Mouse (Mus musculus) gastrocnemius, adult 2 months (tissue): Measurements from ENCODE around the gene Cntrob. TPM values are rescaled to one million over a fixed set of nuclear protein-coding genes. Genes with fewer than 3 reads are reported as not detected.
A peak's percentile ranks its signal among the peaks of the same experiment; 100 is the strongest.

Source experiments
- DNase-seq: peaks from one replicate; pipeline ENCODE4 v3.0.0; 2022
- H3K27ac ChIP-seq: fragments of 200-600 bp; 2 replicates; pipeline ENCODE4 v1.8.1; 2022; ENCODE audit warnings: mild to moderate bottlenecking
- H3K4me3 ChIP-seq: fragments of 200-600 bp; 2 replicates; pipeline ENCODE4 v1.8.1; 2022; ENCODE audit warnings: mild to moderate bottlenecking, moderate library complexity
- CTCF ChIP-seq: fragments of 200-600 bp; IDR thresholded peaks from 2 replicates; pipeline ENCODE4 v1.8.1; 2022; ENCODE audit warnings: antibody characterized with exemption, mild to moderate bottlenecking, moderate library complexity
- intact Hi-C: fragments of 180-260 bp; cut with DNase I; formaldehyde crosslinking; loops from one replicate; pipeline ENCODE4 v1.15.1; 2025
- total RNA-seq, 2 experiments: library from RNA; stranded (reverse); gene quantifications; 2 replicates each; pipeline ENCODE4 v1.2.3; 2021

Gene Cntrob
- total RNA-seq, 2 experiments from 2014 or later = 1.4 to 2.0 TPM

DNA sequence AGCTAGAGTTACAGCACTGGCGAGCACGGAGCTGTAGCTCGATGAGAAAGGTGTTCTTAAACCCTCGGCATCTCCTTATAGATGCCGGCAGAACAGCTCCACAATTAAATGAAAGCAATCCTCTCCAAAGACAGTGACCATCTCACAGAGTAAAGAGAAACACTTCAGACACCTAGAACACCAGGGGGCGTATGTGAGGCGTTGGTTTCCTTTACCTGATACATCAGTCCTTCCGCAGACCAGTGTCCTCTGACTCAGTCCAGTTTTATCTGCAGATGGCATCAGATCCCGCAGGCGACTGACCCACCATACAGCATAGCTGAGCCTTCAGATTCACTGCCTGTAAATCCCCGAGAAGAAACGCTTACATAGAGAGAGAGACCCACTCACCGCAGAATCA lies 54.0 kb downstream of the Cntrob start:
- peak; percentile 78 for DNase-seq
- no peak overlapping the region for H3K27ac ChIP-seq
- TF ChIP-seq CTCF = peak; percentile 79
- intact Hi-C loops = no loop called here
- no peak overlapping the region for H3K4me3 ChIP-seq

DNA sequence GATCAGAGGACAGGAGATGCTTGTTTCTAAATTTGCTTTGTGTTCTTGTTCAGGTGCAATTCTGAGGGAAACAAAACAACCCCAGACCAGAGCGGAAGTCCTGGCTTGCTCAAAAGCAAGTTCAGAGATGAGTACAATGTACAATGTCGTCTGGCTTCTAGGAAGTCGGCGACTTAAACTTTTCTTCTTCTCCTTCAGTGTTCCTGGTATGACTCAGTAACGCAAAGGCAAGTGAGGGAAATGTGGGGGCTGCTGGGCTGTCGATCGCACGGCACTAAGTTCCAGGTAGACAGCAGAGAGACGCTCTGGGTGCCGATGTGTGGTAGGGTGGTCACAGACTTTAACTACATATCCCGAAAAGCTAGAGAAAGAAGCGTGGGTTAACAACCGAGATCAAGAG lies 55.5 kb downstream of the Cntrob start:
- TF ChIP-seq CTCF = no peak
- intact Hi-C loops = loop anchor here (1.0 kb wide), 1 partner anchor 122 kb away; no protein-coding TSS in a partner anchor
- DNase-seq = no peak
- Histone ChIP-seq H3K27ac (no peak overlapping the region), H3K4me3 (no peak overlapping the region)

GRCm38 (mm10) chr11:69267341-69267740 lies 56.2 kb downstream of the Cntrob start:
- Histone ChIP-seq H3K27ac (peak overlapping the region; percentile 6; the same call in 1 of the 2 replicates), H3K4me3 (no peak overlapping the region)
- intact Hi-C loops = no loop called here
- DNase-seq = no peak
- peak; percentile 53 for TF ChIP-seq CTCF

- H3K4me3 ChIP-seq = peak overlapping the region; percentile 62
- H3K27ac ChIP-seq = peak overlapping the region; percentile 86
- peak; percentile 66 for DNase-seq
- 0 out of 2 replicates have a peak, but pooled peaks have one; percentile 5 for TF ChIP-seq CTCF
- intact Hi-C loops = no loop called here
Measured at GRCm38 (mm10) chr11:69266253-69266652, 57.3 kb downstream of the Cntrob start.

DNA sequence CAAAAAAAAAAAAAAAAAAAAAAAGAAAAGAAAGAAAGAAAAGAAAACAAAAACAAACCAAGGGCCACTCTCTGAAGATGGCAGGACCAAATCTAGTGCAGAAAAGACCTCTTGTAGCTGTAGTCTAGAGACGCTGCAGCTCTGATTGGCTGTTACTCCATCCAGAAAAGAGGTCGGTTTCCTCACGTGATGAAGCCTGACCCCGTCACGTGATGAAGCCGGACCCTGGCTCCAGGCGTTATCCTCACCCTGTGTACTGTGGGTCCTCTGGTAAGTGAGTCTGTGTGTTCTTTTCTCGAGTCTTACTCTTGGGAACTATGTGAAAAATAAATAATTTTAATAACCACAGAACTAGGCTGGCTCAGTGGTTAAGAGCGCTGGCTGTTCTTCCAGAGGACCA lies 58.2 kb downstream of the Cntrob start:
- intact Hi-C loops = no loop called here
- DNase-seq = no peak
- TF ChIP-seq CTCF = no peak
- H3K4me3 ChIP-seq = no peak overlapping the region
- H3K27ac ChIP-seq = peak overlapping the region; percentile 86; the same call in 1 of the 2 replicates

DNA sequence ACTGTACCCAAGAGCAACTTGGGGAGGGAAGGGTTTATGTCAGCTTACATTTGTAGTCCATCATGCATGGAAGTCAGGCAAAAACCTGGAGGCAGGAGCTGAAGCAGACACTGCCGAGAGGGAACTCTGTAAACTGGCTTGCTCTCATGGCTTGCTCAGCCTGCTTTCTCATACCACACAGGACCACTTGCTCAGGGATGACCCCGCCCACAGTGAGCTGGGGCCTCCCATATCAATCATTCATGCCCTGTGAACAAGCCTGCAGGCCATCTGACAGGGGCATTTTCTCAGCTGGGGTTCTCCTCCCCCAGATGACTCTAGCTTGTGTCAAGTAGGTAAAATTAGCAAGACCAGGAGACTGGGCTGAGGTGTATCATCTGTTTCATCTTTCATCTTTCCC lies 59.3 kb downstream of the Cntrob start:
- H3K27ac ChIP-seq = no peak overlapping the region
- intact Hi-C loops = no loop called here
- H3K4me3 ChIP-seq = no peak overlapping the region
- DNase-seq = no peak
- TF ChIP-seq CTCF = no peak

DNA sequence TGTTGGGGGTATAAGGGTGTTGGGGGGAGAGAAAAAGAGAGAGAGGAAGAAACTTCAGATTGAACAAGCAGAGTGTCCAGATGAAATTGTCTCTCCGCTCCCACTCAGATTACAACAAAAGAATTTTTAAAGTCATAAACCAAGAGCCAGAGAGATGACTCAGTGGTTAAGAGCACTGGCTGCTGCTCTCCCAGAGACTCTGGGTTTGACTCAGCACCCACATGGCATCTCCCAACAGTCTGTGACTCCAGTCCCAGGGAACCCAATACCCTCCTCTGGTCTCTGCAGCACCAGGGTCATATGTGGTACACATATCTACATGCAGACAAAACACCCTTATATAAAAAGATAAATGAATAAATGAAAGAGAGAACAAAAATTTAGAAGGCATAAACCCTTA lies 63.5 kb downstream of the Cntrob start:
- no peak for TF ChIP-seq CTCF
- Histone ChIP-seq H3K4me3 (no peak overlapping the region), H3K27ac (no peak overlapping the region)
- no peak for DNase-seq
- intact Hi-C loops = no loop called here

- peak; percentile 64 for DNase-seq
- peak; percentile 77 for TF ChIP-seq CTCF
- Histone ChIP-seq H3K27ac (peak overlapping the region; percentile 67; the same call in 1 of the 2 replicates), H3K4me3 (peak overlapping the region; percentile 53)
- intact Hi-C loops = loop anchor here (5.0 kb wide), 1 partner anchor 254 kb away; no protein-coding TSS in a partner anchor
Measured at GRCm38 (mm10) chr11:69258287-69258686, 65.3 kb downstream of the Cntrob start.

- H3K27ac ChIP-seq = peak overlapping the region; percentile 67
- peak overlapping the region; percentile 53 for H3K4me3 ChIP-seq
- intact Hi-C loops = loop anchor here (5.0 kb wide), 1 partner anchor 254 kb away; no protein-coding TSS in a partner anchor
- TF ChIP-seq CTCF = peak; percentile 79
- DNase-seq = no peak
Measured at GRCm38 (mm10) chr11:69257807-69258206, 65.8 kb downstream of the Cntrob start.

GRCm38 (mm10) chr11:69257072-69257471 lies 66.5 kb downstream of the Cntrob start:
- no peak overlapping the region for H3K27ac ChIP-seq
- no peak for DNase-seq
- intact Hi-C loops = loop anchor here (5.0 kb wide), 1 partner anchor 255 kb away; no protein-coding TSS in a partner anchor
- H3K4me3 ChIP-seq = no peak overlapping the region
- no peak for TF ChIP-seq CTCF

DNA sequence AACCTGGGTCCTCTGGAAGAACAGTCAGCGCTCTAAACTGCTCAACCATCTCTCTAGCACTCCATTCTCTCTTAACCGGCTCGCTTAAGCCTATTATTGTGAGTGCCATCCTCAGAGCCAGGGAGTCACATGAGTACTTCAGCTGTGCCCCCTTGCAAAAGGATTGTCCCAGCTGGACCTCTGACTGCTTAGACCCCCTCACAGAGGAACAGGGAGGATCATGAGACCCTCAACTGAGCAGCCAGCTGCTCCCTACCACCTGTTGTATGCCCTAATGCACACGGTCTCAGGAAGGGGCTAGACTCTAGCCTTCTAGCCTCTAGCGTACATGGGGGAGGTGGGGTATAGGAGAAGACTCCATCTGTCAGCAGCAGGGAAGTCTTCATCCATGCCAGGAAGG lies 68.8 kb downstream of the Cntrob start:
- TF ChIP-seq CTCF = no peak
- H3K4me3 ChIP-seq = no peak overlapping the region
- no peak for DNase-seq
- no peak overlapping the region for H3K27ac ChIP-seq
- intact Hi-C loops = loop anchor here (5.0 kb wide), 1 partner anchor 257 kb away; no protein-coding TSS in a partner anchor

GRCm38 (mm10) chr11:69253131-69253530 lies 70.4 kb downstream of the Cntrob start:
- Histone ChIP-seq H3K4me3 (no peak overlapping the region), H3K27ac (no peak overlapping the region)
- no peak for DNase-seq
- TF ChIP-seq CTCF = no peak
- intact Hi-C loops = no loop called here

DNA sequence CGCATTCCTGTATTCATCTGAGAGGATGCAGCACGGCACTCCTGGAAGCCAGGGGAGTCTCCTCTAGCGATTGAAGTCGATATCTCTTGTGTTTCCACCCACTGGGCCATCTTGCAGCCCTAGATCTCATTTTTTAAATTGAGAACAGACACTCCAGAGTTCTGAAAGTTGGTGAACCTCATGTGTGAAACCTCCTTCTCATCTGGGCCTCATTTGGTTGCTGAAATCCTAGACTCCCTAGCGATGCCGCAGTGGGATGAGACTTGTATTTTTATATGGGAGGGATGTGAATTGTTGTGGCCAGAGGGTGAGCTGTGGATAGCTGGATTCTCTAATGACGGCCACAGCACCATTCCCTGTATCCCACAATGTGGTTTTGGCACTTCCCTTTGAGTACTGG lies 71.6 kb downstream of the Cntrob start:
- H3K27ac ChIP-seq = no peak overlapping the region
- no peak overlapping the region for H3K4me3 ChIP-seq
- no peak for TF ChIP-seq CTCF
- intact Hi-C loops = no loop called here
- no peak for DNase-seq

DNA sequence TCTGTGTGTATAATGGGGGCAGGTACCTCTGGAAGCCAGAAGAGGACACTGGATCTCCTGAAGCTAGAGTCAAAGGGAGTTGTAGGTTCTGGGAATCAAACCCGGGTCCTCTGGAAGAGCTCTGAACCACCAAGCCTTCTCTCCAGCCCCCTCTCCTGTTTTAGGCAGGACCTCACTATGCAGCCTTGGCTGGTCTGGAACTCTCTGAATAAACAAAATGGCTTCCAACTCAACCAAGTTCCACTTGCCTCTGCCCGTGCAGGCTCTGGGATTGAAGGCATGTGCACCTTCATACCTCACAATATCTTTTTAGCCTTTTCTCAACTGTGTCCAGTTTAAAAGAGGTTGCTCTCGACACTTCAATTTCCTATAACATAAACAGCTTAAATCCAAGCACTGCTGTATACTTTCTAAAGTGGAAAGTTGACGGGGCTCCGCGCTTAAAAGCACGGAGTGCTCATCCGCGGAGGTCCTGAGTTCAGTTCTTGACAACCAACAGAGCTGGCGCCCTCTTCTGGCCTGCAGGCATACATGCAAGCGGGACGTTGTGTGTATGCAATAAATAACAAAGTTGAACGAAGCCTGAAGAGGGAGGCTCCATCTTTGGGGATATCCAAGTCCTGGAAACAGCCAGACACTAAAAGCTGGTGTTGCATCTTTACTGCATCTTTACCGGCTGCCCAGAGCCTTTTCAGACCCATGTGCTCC lies 72.3 kb downstream of the Cntrob start:
- Histone ChIP-seq H3K4me3 (no peak overlapping the region), H3K27ac (no peak overlapping the region)
- intact Hi-C loops = no loop called here
- no peak for DNase-seq
- TF ChIP-seq CTCF = peak; percentile 56
